Mouse (Mus musculus) small intestine, adult 2 months (tissue): ENCODE measurements around the gene Klhdc1.

Source experiments
- CTCF ChIP-seq: fragments of 200-500 bp; IDR thresholded peaks from 2 replicates; pipeline ENCODE4 v1.5.1; 2012; ENCODE audit warnings: low read depth, mild to moderate bottlenecking, control low read depth, inconsistent platforms, low read length, moderate library complexity, mixed read lengths; ENCODE audit not compliant: insufficient replicate concordance, insufficient read length; ENCODE audit errors: extremely low read depth
- POLR2A ChIP-seq: fragments of 200-500 bp; IDR thresholded peaks from 2 replicates; pipeline ENCODE4 v1.6.1; 2012; ENCODE audit warnings: low read depth, mild to moderate bottlenecking, control low read depth, inconsistent platforms, low read length, moderate library complexity

DNA sequence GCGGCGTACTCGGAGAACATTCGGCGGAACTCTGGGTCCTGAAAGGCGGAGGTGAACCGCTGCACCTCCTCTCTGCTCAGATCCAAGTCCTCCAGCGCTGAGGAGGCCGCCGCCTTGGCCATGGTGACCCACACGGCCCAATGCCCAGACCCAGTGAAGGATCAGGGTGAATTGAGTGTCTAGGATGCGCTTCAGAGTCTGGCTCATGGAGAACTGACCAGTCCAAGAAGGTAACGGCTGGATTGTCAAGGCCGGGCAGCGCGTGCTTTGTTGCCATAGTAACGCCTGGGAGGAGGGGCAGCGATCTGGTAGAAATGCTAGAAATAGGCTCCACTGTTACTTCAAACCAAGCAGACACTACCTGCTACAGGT, 42.8 kb upstream of the Klhdc1 start, which contains the start of gene Dnaaf2:
- no peak for TF ChIP-seq CTCF
- no peak; the same call in 1 of the 2 replicates for TF ChIP-seq POLR2A
